Mouse (Mus musculus) neural tube, embryonic 11.5 days (tissue): ENCODE data around the gene Cyp2u1. TPM values are rescaled to one million over a fixed set of nuclear protein-coding genes. Genes with fewer than 3 reads are reported as not detected.
"Not testable (repeated sequence)": the region's sequence is repeated elsewhere in the genome, so short reads cannot be mapped to it uniquely, and the experiment has no call there.

Experiments used
- ATAC-seq: fragments of 200-750 bp; cut with Nextera tagmentation; 2 replicates; pipeline ENCODE4 v1.8.0; 2017; ENCODE audit warnings: moderate number of reproducible peaks, mild to moderate bottlenecking, moderate TSS enrichment, moderate library complexity; ENCODE audit not compliant: insufficient read depth, low FRiP score, low TSS enrichment
- DNase-seq: peaks from one replicate; pipeline ENCODE4 v3.0.0-alpha.2; 2015; ENCODE audit warnings: low spot score
- H3K27ac ChIP-seq: fragments of 300-500 bp; sonication (generic); 2 replicates; pipeline ENCODE4 v1.5.1; 2014; ENCODE audit warnings: low read depth, mild to moderate bottlenecking, low read length
- H3K27me3 ChIP-seq: fragments of 300-500 bp; sonication (generic); 2 replicates; pipeline ENCODE4 v1.6.1; 2014; ENCODE audit warnings: mild to moderate bottlenecking, low read length, mixed read lengths; ENCODE audit not compliant: control insufficient read depth, insufficient read depth
- H3K36me3 ChIP-seq: fragments of 300-500 bp; sonication (generic); 2 replicates; pipeline ENCODE4 v1.6.1; 2014; ENCODE audit warnings: mild to moderate bottlenecking, low read length, moderate library complexity, mixed read lengths; ENCODE audit not compliant: control insufficient read depth, insufficient read depth
- H3K4me1 ChIP-seq: fragments of 300-500 bp; sonication (generic); 2 replicates; pipeline ENCODE4 v1.6.1; 2014; ENCODE audit warnings: low read length, mixed read lengths; ENCODE audit not compliant: control insufficient read depth, insufficient read depth
- H3K4me2 ChIP-seq: fragments of 300-500 bp; sonication (generic); 2 replicates; pipeline ENCODE4 v1.6.1; 2014; ENCODE audit warnings: low read depth, mild to moderate bottlenecking, moderate library complexity
- H3K4me3 ChIP-seq: fragments of 300-500 bp; sonication (generic); 2 replicates; pipeline ENCODE4 v1.5.1; 2014; ENCODE audit warnings: low read depth, low read length
- H3K9ac ChIP-seq: fragments of 300-500 bp; sonication (generic); 2 replicates; pipeline ENCODE4 v1.6.1; 2014; ENCODE audit warnings: mild to moderate bottlenecking, low read length
- H3K9me3 ChIP-seq: fragments of 300-500 bp; sonication (generic); 2 replicates; pipeline ENCODE4 v1.6.1; 2016; ENCODE audit warnings: low read length; ENCODE audit not compliant: control insufficient read depth
- WGBS: fragments of 180-500 bp; shearing (Covaris S2); extraction: QIAGEN DNeasy Blood & Tissue Kit; methylation state at CpG from one replicate; pipeline ENCODE4 v1.1.7; 2014; 5-methylcytosine and 5-hydroxymethylcytosine counted together
- polyA plus RNA-seq: library from polyadenylated mRNA; unstranded; fragments of >200 nt; fragmentation: Nextera tagmentation; extraction: Ambion mirVana; gene quantifications from 2 replicates; pipeline ENCODE4 v1.2.1, GENCODE M21; 2014

Cyp2u1 gene
- polyA plus RNA-seq, 1 experiment from 2014 or later, result 2.3 TPM

DNA sequence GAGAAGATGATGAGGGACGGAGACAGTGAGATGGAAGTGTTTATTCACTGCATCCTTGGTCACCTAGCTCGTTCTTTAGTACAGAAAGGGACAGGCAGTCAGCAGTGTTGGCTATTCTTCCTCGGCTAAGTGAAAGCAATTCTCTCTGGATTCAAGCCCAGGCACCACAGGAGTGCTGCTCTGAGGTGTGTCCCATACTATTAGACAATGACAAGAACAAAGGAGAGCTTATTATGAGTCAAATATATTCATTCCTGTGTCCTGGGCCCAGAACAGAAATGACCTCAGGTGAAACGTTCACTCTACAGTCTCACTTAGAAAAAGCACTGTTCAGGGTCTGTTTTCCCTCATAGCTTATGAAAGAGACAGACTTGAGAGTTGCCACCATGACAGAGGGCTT is 36.3 kb upstream of the Cyp2u1 start:
- H3K9me3 ChIP-seq, result no peaks in the 10 kb centered on the region

DNA sequence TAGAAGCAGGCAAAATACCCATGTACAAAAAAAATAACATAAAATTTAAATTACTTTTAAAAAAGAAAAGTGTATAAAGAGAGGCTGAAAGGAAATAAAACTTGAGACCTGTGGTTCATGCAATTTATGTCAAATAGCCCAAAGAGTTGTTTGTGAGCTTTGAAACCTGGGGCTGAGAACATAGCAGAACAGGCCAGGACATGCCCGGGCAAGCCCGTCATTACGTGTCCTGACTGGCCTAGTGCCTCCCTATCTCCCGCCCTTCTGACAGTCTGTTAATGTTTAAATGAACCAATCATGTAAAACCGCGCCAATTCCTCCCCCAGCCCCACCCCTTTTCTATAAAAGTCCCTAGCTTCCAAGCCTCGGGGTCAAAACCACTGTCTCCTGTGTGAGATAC is 34.7 kb upstream of the Cyp2u1 start:
- H3K27me3 ChIP-seq, DNase-seq, H3K4me3 ChIP-seq, H3K27ac ChIP-seq, H3K9me3 ChIP-seq, H3K4me1 ChIP-seq, H3K36me3 ChIP-seq, H3K9ac ChIP-seq, H3K4me2 ChIP-seq, ATAC-seq: not testable (repeated sequence)
- 94% methylated on average over 7 of the region's 7 CpGs for WGBS

More for the DNA sequence above, 36.3 kb upstream of the Cyp2u1 start:
- Histone ChIP-seq H3K9ac (no peak overlapping the region), H3K4me1 (no peaks in the 10 kb centered on the region), H3K4me2 (no peak overlapping the region), H3K4me3 (no peak overlapping the region), H3K36me3 (no peaks in the 10 kb centered on the region), H3K27ac (no peak overlapping the region), H3K27me3 (no peaks in the 10 kb centered on the region)
- no peak for DNase-seq
- no peak for ATAC-seq
- WGBS, result 76% methylated on average over 4 of the region's 4 CpGs

DNA sequence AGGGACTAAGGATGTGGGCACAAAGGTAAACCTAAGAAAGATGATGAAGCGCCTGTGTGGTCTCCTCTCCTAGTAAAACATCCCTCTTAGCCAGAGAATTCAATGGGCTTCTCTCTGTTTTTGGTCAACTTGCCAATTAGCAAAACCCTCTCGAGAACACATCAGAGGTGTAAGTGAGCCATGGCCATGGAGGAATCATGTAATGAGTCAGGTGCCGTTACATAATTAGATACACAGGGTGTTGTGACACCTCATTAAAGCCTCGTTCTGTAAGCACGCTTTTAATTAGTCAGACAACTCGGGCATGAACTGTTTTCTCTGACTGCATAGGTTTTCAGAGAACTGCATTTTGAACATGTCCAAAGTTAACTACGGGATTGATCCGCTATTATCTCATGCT is 33.6 kb upstream of the Cyp2u1 start:
- 88% methylated on average over 8 of the region's 8 CpGs for WGBS
- Histone ChIP-seq H3K4me2 (no peak overlapping the region), H3K9me3 (no peaks in the 10 kb centered on the region), H3K4me3 (no peak overlapping the region), H3K27me3 (no peaks in the 10 kb centered on the region), H3K36me3 (no peaks in the 10 kb centered on the region), H3K27ac (no peak overlapping the region), H3K9ac (no peak overlapping the region), H3K4me1 (no peaks in the 10 kb centered on the region)
- ATAC-seq (no peak), DNase-seq (no peak)

DNA sequence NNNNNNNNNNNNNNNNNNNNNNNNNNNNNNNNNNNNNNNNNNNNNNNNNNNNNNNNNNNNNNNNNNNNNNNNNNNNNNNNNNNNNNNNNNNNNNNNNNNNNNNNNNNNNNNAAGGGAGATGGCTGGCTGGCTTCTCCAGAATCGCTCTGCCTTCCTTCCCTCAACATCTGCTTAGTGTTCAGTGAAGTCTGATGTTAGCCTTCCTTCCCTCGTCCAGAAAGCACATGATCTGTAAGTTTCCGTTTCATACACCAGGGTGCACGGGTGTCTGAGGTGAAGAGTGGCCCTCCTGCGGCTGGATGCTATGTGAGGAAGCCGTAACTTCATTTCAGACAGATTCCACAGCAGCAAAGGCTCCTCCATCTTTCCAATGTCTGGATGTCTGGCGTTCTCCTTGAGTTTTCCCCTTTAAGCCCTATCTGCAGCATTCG is 32.1 kb upstream of the Cyp2u1 start:
- Histone ChIP-seq H3K4me3 (no peak overlapping the region), H3K4me1 (no peaks in the 10 kb centered on the region), H3K9ac (no peak overlapping the region), H3K36me3 (no peaks in the 10 kb centered on the region), H3K9me3 (no peaks in the 10 kb centered on the region), H3K27me3 (no peaks in the 10 kb centered on the region), H3K4me2 (no peak overlapping the region), H3K27ac (no peak overlapping the region)
- WGBS, result 81% methylated on average over 8 of the region's 8 CpGs
- DNase-seq (no peak), ATAC-seq (no peak)

DNA sequence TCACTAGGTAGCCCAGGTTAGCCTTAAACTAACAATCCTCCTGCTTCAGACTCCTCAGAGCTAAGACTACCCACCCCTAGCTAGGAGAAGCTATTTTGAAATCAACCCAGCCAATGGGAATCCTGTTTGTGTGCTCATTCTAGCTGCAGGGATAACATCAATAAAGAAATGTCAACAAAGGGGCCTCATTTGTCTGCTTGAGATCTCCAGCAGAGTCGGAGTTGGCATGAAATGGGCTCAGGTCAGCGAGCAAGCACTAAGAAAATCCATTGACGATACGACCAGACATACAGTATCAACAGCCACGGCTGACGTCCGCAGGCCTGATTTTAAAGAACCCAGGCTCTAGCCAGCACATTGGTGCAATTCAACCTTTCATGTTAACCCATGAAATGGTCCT is 24.2 kb upstream of the Cyp2u1 start:
- H3K36me3 ChIP-seq, result no peaks in the 10 kb centered on the region
- H3K4me1 ChIP-seq, result no peaks in the 10 kb centered on the region
- no peak overlapping the region for H3K27ac ChIP-seq
- ATAC-seq (no peak), DNase-seq (no peak)
- 47% methylated on average over 7 of the region's 7 CpGs for WGBS
- no peaks in the 10 kb centered on the region for H3K27me3 ChIP-seq
- no peak overlapping the region for H3K4me2 ChIP-seq
- H3K9me3 ChIP-seq, result no peaks in the 10 kb centered on the region
- H3K9ac ChIP-seq, result no peak overlapping the region
- no peak overlapping the region for H3K4me3 ChIP-seq

DNA sequence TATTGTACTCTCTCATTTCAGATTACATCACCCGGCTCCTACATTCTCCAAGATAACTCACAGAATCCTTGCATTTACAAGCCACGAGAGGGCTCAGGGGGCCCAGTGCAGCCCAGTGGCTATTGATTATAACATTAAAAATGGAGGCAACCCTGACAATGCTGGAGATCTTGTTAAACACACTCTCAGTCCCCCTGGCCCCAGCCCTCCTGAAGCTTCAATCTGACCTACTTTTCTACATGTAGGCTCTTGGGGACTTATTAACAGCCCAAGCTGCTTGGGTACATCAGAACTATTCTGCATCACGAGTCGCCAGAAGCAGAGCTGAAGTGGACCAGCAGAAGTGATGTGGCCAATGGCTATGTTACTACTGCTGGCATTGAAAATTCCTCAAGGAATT is 23.6 kb upstream of the Cyp2u1 start:
- 86% methylated on average over 4 of the region's 4 CpGs for WGBS
- ATAC-seq, result no peak
- Histone ChIP-seq H3K9me3 (no peaks in the 10 kb centered on the region), H3K4me1 (no peaks in the 10 kb centered on the region), H3K36me3 (no peaks in the 10 kb centered on the region), H3K27me3 (no peaks in the 10 kb centered on the region), H3K4me2 (no peak overlapping the region), H3K9ac (no peak overlapping the region), H3K4me3 (no peak overlapping the region), H3K27ac (no peak overlapping the region)
- no peak for DNase-seq

DNA sequence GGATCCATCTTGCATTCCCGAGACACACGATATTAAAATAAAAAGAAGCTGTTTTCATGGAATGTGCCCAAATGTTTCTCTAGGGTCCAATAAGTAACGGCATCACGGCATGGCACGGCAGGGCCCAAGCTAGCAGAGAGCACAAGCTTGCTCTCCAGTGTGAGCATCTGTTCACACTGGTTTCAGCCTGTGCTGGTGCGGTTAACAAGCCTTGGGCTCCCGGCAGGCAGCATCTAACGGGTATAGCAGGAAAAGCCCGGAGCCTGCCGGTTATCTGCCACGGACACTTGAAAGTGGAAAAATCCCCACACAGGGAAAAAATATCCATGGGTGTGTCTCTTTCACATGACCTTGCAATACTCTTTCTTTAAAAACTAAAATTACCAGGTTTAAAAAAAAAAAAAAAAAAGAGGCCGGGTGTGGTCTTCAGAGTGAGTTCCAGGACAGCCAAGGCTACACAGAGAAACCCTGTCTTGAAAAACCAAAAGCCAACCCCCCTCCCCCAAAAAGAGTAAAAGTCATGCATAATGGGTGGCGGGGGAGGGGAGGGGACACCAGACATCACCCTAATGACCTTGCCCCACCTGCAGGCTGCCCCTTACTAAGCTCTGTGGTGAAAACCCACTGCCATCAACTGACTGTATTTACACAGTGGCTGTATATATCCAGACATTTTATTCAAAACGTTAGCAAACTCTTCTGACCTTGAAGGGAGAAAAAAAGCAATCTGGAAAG is 19.2 kb upstream of the Cyp2u1 start:
- H3K4me1 ChIP-seq, result no peaks in the 10 kb centered on the region
- H3K36me3 ChIP-seq, result no peaks in the 10 kb centered on the region
- H3K4me3 ChIP-seq, result no peak overlapping the region
- DNase-seq (no peak), ATAC-seq (no peak)
- no peak overlapping the region for H3K27ac ChIP-seq
- no peaks in the 10 kb centered on the region for H3K9me3 ChIP-seq
- H3K9ac ChIP-seq, result no peak overlapping the region
- no peak overlapping the region for H3K4me2 ChIP-seq
- WGBS, result 75% methylated on average over 14 of the region's 14 CpGs
- no peaks in the 10 kb centered on the region for H3K27me3 ChIP-seq

DNA sequence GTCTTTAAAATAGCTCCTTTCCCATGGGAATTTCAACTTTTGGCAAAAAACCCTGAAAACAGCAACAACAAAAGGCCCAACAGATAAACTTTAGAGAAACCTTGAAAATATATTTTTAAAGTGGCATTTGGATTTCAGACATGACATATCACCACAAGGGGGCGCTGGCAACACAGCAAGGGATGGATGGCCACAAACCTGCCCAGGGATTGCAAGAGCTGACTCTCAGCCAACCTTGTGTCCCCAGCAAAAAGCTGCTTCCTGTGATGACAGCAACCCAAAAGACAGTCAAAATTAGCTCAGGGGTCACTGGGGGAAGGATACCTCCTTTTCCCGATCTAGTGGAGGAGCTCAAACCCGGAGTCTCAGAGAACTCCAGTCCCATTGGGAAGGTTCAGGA is 17.2 kb upstream of the Cyp2u1 start:
- Histone ChIP-seq H3K36me3 (no peaks in the 10 kb centered on the region), H3K4me3 (no peak overlapping the region), H3K27ac (no peak overlapping the region), H3K4me1 (no peaks in the 10 kb centered on the region), H3K9ac (no peak overlapping the region), H3K27me3 (no peaks in the 10 kb centered on the region), H3K9me3 (no peaks in the 10 kb centered on the region), H3K4me2 (no peak overlapping the region)
- ATAC-seq (no peak), DNase-seq (peak; percentile 82)
- WGBS, result 8% methylated on average over 3 of the region's 3 CpGs

DNA sequence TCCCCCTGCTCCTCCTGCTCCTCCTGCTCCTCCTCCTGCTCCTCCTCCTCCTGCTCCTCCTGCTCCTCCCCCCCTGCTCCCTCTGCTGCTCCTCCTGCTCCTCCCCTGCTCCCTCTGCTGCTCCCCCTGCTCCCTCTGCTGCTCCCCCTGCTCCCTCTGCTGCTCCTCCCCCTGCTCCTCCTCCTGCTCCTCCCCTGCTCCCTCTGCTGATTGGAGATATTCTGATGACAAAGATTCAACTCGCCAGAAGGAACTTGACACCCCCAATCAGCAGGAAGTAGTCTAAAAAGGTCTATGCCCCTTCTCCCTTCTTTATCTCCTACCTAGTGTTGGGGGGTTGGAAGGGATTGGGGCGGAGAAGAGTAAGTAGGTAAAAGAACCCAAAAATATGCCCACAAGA is 15.2 kb upstream of the Cyp2u1 start:
- DNase-seq, result no peak
- Histone ChIP-seq H3K4me3 (no peak overlapping the region), H3K36me3 (no peaks in the 10 kb centered on the region), H3K4me1 (no peaks in the 10 kb centered on the region), H3K9me3 (no peaks in the 10 kb centered on the region), H3K27ac (no peak overlapping the region), H3K4me2 (no peak overlapping the region), H3K9ac (no peak overlapping the region), H3K27me3 (no peaks in the 10 kb centered on the region)
- no peak for ATAC-seq
- 63% methylated on average over 2 of the region's 2 CpGs for WGBS
